Mouse (Mus musculus) monocyte, adult 5-6 weeks (primary cell): ENCODE measurements around the gene Phpt1. TPM values are rescaled to one million over a fixed set of nuclear protein-coding genes. Genes with fewer than 3 reads are reported as not detected.

Experiments used
- ATAC-seq: fragments of 153-309, 156-312 bp; replicated peaks from 2 replicates; pipeline ENCODE4 v1.8.0; 2017; ENCODE audit warnings: mild to moderate bottlenecking; ENCODE audit not compliant: low TSS enrichment, insufficient number of reproducible peaks, severe bottlenecking, poor library complexity, low FRiP score
- total RNA-seq: library from RNA; stranded (forward); fragments of 200-1000, 200-491, 200-594 nt; gene quantifications from 3 replicates; pipeline ENCODE4 v1.2.3, GENCODE M21; 2017

Gene Phpt1
- total RNA-seq, 1 experiment from 2014 or later: 0.67 TPM

DNA sequence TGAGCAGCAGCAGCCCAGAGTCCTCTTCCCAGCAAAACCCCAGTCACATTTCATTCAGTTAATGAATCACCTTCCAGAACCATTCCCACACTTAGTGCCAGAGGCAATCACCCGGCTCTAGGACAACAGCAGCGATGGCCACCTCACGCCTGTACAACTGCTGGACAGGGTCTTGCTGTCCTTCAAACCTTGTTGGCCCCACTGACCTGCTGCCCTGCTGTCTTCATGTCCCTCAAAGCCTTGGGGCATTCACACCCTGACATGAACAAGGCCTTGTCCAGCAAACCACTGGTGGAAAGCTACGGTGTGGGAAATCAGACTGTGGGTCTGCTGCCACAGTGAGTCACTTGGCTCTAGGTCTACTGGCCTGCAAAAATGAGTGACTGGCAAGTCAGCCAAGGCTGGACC, 34.5 kb downstream of the Phpt1 start:
- no peak for ATAC-seq

DNA sequence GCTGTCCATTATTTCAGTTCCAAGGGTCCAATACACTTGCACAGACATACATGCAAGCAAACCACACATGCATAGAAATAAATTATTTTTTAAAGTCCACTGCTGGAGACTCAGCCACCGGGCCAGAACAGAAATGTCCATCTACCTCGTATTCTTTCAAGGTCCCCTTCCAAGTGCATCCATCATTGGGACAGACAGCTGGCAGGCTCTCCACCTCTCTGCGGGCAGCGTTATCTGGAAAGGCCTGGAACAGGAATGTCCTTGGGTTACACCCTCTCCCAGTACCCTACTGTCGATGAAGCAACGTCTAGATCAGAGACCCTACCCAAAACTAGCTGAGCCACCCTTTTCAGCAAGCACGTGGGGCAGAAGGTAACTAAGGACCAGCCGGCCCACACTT, 38.5 kb downstream of the Phpt1 start:
- ATAC-seq: no peak

DNA sequence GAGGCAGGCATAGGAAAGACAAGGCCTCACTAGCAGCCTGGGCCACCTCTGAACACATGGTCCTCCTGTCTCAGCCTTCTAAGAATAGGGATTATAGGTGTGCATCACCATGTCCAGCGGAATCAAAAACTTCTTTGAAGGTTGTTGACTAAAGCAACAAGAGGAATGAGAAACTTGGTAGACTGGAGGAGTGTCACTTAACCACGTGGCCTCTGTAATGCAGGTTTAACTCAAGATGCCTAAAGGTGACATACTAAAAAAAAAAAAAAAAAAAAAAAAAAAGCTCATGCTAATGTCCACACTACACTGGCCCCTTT, 40.2 kb downstream of the Phpt1 start:
- ATAC-seq: no peak

DNA sequence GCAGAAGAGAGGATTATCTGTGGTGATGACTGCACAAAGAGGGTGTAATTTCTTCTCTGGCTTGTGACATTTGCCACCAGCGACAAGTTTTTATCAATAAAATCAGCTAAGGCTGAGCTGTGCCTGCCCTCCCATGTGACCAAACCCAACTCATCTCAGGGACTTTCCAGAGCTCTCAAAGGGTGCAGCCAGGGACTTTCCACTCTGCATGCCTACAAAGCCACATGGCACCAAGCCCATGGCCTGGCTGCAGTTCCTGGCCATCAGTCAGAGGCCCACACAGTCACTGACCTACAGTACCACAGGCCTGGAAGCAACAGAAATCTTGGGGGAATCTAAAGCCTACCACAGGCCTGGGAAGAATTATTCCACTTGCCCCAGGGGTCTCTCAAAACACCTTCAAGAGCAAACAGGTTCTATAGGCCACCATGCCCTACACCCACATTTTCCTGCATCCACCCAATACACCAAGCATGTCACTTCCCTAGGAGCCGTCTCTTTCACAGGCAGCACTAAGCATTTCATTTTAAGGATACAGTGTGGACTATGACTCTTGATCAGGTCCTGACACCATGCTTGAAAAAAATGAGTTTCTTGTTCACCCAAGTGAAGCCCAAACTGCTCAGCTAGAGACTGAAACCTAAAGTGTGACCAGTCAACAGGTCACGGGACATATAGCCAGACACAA, 40.7 kb downstream of the Phpt1 start:
- peak; percentile 82 for ATAC-seq

DNA sequence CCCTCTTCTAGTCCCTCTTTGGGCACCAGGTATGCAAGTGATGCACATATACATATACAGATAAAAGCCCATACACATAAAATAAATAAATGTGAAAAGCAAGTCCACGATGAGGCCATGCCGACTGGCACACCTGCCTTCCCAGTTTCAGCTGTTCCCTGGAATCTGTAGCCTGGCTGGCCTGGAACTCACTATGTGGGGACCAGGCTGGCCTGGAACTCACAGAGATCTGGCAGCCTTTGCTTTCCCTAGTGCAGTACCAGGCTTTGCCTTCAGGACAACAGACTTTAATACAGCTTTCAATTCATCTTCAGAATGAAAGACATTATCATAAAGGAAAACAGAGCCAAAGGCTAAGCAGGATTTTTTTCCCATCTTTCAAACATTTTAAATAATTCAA, 41.3 kb downstream of the Phpt1 start:
- ATAC-seq: no peak

DNA sequence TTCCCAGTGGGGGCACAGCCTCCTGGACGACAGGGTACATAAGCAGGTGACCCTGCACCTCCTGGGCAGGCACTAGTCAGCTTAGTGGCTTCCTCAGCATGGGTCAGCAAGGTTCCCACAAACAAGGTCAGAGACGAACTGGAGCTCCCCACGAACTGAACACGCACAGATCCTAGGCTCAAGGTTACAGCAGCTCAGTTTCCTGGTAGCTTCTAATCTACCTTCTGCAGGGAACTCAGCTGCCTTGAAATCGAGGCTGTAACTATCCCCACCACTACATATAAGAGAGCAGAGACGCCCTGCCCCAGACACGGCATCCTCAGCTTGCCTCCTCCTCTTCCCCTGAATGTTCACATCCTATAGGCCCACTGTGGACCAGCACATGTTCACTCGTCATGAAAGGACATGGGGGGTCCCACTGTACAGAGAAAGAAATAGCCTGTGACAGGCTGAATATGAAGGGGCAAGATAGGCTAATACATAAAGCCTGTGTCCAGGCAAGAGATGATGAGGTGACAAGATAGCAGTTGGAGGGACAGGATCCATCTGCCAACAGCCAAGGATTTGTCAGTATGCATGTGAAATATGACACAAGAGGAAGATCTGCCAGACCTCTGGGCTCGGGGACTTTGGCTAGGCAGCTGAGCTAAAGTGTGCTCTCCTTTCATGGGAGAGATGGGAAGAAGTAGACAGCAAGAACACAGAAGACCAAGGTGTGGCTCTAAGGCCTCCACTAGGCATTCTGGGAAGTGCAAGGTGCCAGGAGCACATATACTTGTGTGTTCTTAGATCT, 48.3 kb downstream of the Phpt1 start:
- ATAC-seq: no peak

Other genes with a start within 250 kb of the Phpt1 start
- 31.6 to 66.4 TPM (median 33.3 TPM) in 3 replicates for gene Man1b1, start 242.9 kb downstream of the Phpt1 start, total RNA-seq
- gene Dpp7, start 218.9 kb downstream of the Phpt1 start, total RNA-seq: 24.8 to 101 TPM (median 57.4 TPM) in 3 replicates
- 6.6 to 19.5 TPM (median 12.9 TPM) in 3 replicates for gene Uap1l1, start 209.5 kb downstream of the Phpt1 start, total RNA-seq
- 4.3 TPM in 1 of 3 replicates, not detected in the others for gene Sapcd2, start 202.9 kb downstream of the Phpt1 start, total RNA-seq
- gene Entpd2, start 179.3 kb downstream of the Phpt1 start, total RNA-seq: not detected in 3 replicates
- gene Npdc1, start 175.9 kb downstream of the Phpt1 start, total RNA-seq: not detected in 3 replicates
- gene Fut7, start 152.0 kb downstream of the Phpt1 start, total RNA-seq: 8.9 to 13.9 TPM (median 11.0 TPM) in 3 replicates
- 16.8 to 46.8 TPM (median 17.5 TPM) in 3 replicates for gene Abca2, start 146.5 kb downstream of the Phpt1 start, total RNA-seq
- gene Clic3, start 118.4 kb downstream of the Phpt1 start, total RNA-seq: not detected in 3 replicates
- 21.4 to 39.6 TPM (median 32.9 TPM) in 3 replicates for gene Paxx, start 114.1 kb downstream of the Phpt1 start, total RNA-seq
- gene Ptgds, start 105.2 kb downstream of the Phpt1 start, total RNA-seq: not detected in 3 replicates
- gene Lcn12, start 81.3 kb downstream of the Phpt1 start, total RNA-seq: not detected in 3 replicates
- gene Fbxw5, start 74.5 kb downstream of the Phpt1 start, total RNA-seq: 33.3 to 58.1 TPM (median 38.6 TPM) in 3 replicates
- gene C8g, start 73.5 kb downstream of the Phpt1 start, total RNA-seq: not detected in 3 replicates
- 16.6 to 29.4 TPM (median 18.0 TPM) in 3 replicates for gene Traf2, start 28.3 kb downstream of the Phpt1 start, total RNA-seq
- gene Edf1, start 17.4 kb downstream of the Phpt1 start, total RNA-seq: 80.0 to 121 TPM (median 114 TPM) in 3 replicates
- 2.8 to 6.2 TPM in 2 of 3 replicates, not detected in the other for gene Mamdc4, start 379 bp downstream of the Phpt1 start, total RNA-seq
- 0.10 TPM in 1 of 3 replicates, not detected in the others for gene Ajm1, start 6.5 kb upstream of the Phpt1 start, total RNA-seq
- 42.7 to 71.6 TPM (median 51.7 TPM) in 3 replicates for gene Rabl6, start 33.3 kb upstream of the Phpt1 start, total RNA-seq
- gene Ccdc183, start 42.5 kb upstream of the Phpt1 start, total RNA-seq: not detected in 3 replicates
- 12.4 to 19.4 TPM (median 14.3 TPM) in 3 replicates for gene Tmem141, start 46.8 kb upstream of the Phpt1 start, total RNA-seq
- not detected in 3 replicates for gene Fcna, start 52.8 kb upstream of the Phpt1 start, total RNA-seq
- gene Lcn8, start 77.9 kb upstream of the Phpt1 start, total RNA-seq: not detected in 3 replicates
- gene Lcn5, start 82.7 kb upstream of the Phpt1 start, total RNA-seq: not detected in 3 replicates
- gene Lcn6, start 101.6 kb upstream of the Phpt1 start, total RNA-seq: not detected in 3 replicates
- not detected in 3 replicates for gene Lcn10, start 107.5 kb upstream of the Phpt1 start, total RNA-seq
- not detected in 3 replicates for gene Obp2a, start 124.8 kb upstream of the Phpt1 start, total RNA-seq
- gene Bmyc, start 131.5 kb upstream of the Phpt1 start, total RNA-seq: 1.5 to 4.4 TPM (median 3.9 TPM) in 3 replicates
- gene Obp2b, start 161.8 kb upstream of the Phpt1 start, total RNA-seq: not detected in 3 replicates
- not detected in 3 replicates for gene Lcn3, start 190.3 kb upstream of the Phpt1 start, total RNA-seq
- gene Lcn11, start 201.8 kb upstream of the Phpt1 start, total RNA-seq: not detected in 3 replicates
- gene Gm13539, start 207.0 kb upstream of the Phpt1 start, total RNA-seq: not detected in 3 replicates
- gene Glt6d1, start 240.6 kb upstream of the Phpt1 start, total RNA-seq: not detected in 3 replicates
- gene Lcn9, start 247.9 kb upstream of the Phpt1 start, total RNA-seq: not detected in 3 replicates